Mouse (Mus musculus) embryonic facial prominence, embryonic 15.5 days (tissue): ENCODE data around the gene Anks1b. TPM values are rescaled to one million over a fixed set of nuclear protein-coding genes. Genes with fewer than 3 reads are reported as not detected.
A peak's percentile ranks its signal among the peaks of the same experiment; 100 is the strongest.

Source experiments
- ATAC-seq: fragments of 200-750 bp; cut with Nextera tagmentation; 2 replicates; pipeline ENCODE4 v1.8.0; 2017; ENCODE audit warnings: low read depth, moderate TSS enrichment; ENCODE audit not compliant: insufficient number of reproducible peaks, low FRiP score, low TSS enrichment
- H3K27ac ChIP-seq: fragments of 300-500 bp; sonication (generic); replicated peaks from 2 replicates; pipeline ENCODE4 v1.5.1; 2015; ENCODE audit warnings: mild to moderate bottlenecking, inconsistent platforms
- H3K27me3 ChIP-seq: fragments of 300-500 bp; sonication (generic); 2 replicates; pipeline ENCODE4 v1.6.1; 2015; ENCODE audit warnings: inconsistent platforms
- H3K36me3 ChIP-seq: fragments of 300-500 bp; sonication (generic); 2 replicates; pipeline ENCODE4 v1.6.1; 2015; ENCODE audit warnings: mild to moderate bottlenecking, inconsistent platforms
- H3K4me1 ChIP-seq: fragments of 300-500 bp; sonication (generic); 2 replicates; pipeline ENCODE4 v1.6.1; 2015; ENCODE audit warnings: inconsistent platforms
- H3K4me2 ChIP-seq: fragments of 300-500 bp; sonication (generic); replicated peaks from 2 replicates; pipeline ENCODE4 v1.6.1; 2015; ENCODE audit warnings: mild to moderate bottlenecking, inconsistent platforms
- H3K4me3 ChIP-seq: fragments of 300-500 bp; sonication (generic); replicated peaks from 2 replicates; pipeline ENCODE4 v1.5.1; 2015; ENCODE audit warnings: mild to moderate bottlenecking, inconsistent platforms
- H3K9ac ChIP-seq: fragments of 300-500 bp; sonication (generic); 2 replicates; pipeline ENCODE4 v1.6.1; 2015; ENCODE audit warnings: inconsistent platforms
- H3K9me3 ChIP-seq: fragments of 300-500 bp; sonication (generic); replicated peaks from 2 replicates; pipeline ENCODE4 v1.6.1; 2016; ENCODE audit warnings: inconsistent platforms
- WGBS: fragments of 180-500 bp; shearing (Covaris S2); methylation state at CpG from one replicate; pipeline ENCODE4 v1.1.7; 2015; 5-methylcytosine and 5-hydroxymethylcytosine counted together
- polyA plus RNA-seq: library from polyadenylated mRNA; unstranded; fragments of >200 nt; fragmentation: Nextera tagmentation; extraction: Ambion mirVana; gene quantifications from 2 replicates; pipeline ENCODE4 v1.2.1, GENCODE M21; 2015

Gene Anks1b
- polyA plus RNA-seq = 2.0 and 2.1 TPM in 2 replicates

DNA sequence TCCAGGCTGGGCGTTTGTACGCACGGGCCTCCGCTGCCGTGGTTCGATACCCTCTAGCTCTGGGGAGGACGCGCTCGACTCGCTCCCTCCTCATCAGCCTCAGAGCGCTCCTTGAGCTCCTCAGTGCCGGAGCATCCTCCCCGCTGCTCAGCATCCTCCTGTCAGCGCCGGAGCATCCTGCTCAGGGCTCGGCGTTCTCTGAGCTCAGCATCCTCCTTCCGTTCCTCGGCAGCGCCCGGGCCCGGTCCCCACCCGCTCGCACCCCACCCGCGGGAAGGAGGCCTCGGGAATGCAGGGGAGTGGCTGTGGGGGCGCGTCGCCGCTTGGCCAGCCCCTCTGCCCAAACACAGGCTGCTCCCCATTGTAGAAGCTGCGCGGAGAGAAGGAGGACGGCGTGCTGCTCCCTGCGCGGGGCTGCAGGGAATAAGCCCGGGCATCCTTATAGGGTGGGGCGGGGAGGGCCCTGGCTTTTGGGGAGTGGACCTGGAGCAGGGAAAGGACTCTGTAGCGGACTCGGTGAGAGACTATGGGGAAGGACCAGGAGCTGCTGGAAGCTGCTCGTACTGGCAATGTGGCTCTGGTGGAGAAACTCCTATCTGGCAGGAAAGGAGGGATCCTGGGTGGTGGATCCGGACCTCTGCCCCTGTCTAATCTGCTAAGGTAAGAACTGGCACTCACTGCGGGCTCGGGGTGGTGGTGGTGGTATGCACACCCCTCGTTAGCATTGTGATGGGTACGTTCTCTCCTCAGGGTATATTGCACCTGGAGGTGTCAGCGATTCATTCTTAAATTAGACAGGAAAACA, at the start of gene Anks1b:
Gene Anks1b, plus strand, starts transcription at position 364 of the 805 bp plus-strand sequence.
- Histone ChIP-seq H3K4me2 (peak within 1 kb of the TSS; percentile 96), H3K27ac (no peak within 1 kb of the TSS), H3K4me3 (peak within 1 kb of the TSS; percentile 59), H3K36me3 (no peaks in the 10 kb centered on the region), H3K9ac (0 out of 2 replicates have a peak within 1 kb of the TSS, but pooled peaks have one; percentile 21), H3K9me3 (no peaks in the 10 kb centered on the region), H3K27me3 (peaks cover 17% of the 10 kb centered on the region), H3K4me1 (0 out of 2 replicates have a peak, but pooled peaks cover 10% of the 10 kb centered on the region)
- ATAC-seq = peak; percentile 76
- under 1% methylated on average over 48 of the region's 48 CpGs for WGBS

DNA sequence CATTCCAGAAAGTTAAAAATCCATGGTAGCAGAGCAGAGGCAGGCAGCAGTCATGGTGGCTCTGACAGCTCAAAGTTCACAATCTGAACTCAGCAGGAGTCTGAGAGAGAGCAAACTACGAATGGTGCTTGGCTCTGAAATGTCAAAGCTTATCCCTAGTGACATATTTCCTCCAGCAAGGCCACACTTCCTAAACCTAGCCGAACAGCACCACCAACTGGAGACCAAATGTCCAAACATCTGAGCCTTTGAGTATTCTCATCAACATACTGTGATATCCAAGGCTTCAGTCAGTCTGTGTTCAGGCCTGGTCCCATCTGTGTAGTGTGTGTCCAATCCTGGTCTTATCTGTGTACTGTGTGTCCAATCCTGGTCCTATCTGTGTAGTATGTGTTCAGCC, 49.4 kb upstream of the Anks1b start:
- ATAC-seq = no peak
- no peak overlapping the region for H3K9ac ChIP-seq
- H3K9me3 ChIP-seq = no peaks in the 10 kb centered on the region
- 32% methylated on average over 2 of the region's 2 CpGs for WGBS
- no peaks in the 10 kb centered on the region for H3K4me1 ChIP-seq
- no peak overlapping the region for H3K4me3 ChIP-seq
- H3K27me3 ChIP-seq = no peaks in the 10 kb centered on the region
- H3K4me2 ChIP-seq = no peak overlapping the region
- H3K36me3 ChIP-seq = no peaks in the 10 kb centered on the region; the same call in 1 of the 2 replicates
- no peak overlapping the region for H3K27ac ChIP-seq

DNA sequence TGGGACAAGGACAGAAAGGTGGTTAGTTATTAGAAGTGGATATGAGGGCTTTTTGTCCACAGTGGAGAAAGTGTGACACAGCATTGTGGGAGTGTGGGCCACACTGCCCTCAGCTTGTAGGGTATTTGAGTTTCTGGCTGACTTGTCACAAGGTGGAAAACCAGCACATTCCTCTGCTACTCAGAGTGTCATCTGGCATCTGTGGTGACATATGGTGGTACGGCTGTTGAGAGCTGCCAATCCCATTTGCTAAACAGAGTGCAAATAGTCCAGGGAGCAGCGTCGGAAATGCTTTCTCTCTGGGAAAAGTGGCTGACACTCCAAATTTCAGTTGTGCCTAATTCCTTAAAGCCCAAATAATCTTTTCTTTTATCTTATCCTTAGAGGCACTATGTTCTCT, 46.4 kb upstream of the Anks1b start:
- ATAC-seq = no peak
- H3K4me3 ChIP-seq = no peak overlapping the region
- 55% methylated on average over 3 of the region's 3 CpGs for WGBS
- no peaks in the 10 kb centered on the region for H3K9me3 ChIP-seq
- no peak overlapping the region for H3K4me2 ChIP-seq
- H3K27ac ChIP-seq = no peak overlapping the region
- H3K27me3 ChIP-seq = no peaks in the 10 kb centered on the region
- no peaks in the 10 kb centered on the region for H3K4me1 ChIP-seq
- no peak overlapping the region for H3K9ac ChIP-seq
- no peaks in the 10 kb centered on the region for H3K36me3 ChIP-seq

GRCm38 (mm10) chr10:89832334-89832733, 41.0 kb upstream of the Anks1b start:
- Histone ChIP-seq H3K27ac (no peak overlapping the region), H3K4me3 (no peak overlapping the region), H3K9me3 (no peaks in the 10 kb centered on the region), H3K36me3 (no peaks in the 10 kb centered on the region), H3K4me1 (no peaks in the 10 kb centered on the region), H3K27me3 (no peaks in the 10 kb centered on the region), H3K9ac (no peak overlapping the region), H3K4me2 (no peak overlapping the region)
- no peak for ATAC-seq
- WGBS = 65% methylated on average over 4 of the region's 4 CpGs

DNA sequence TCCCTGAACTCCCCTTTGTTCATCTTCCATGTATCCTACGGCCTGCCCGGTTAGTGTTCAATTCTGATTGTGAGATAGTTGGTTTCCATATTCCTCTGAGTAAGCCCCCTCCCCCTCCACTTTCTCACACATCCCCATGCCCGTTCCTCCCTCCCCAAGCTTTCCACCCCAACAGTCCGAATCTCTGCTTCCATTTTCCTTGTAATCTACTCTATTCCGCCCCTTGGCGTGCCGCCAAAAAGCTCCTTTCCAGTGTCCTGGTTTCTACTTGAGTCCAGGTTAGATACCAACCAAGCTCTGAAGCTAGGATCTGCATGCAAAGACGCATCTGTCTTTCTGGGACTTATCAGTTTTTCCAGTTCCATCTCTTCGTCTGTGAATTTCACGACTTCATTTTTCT, 40.1 kb upstream of the Anks1b start:
- no peaks in the 10 kb centered on the region for H3K36me3 ChIP-seq
- no peak for ATAC-seq
- WGBS = 82% methylated on average over 10 of the region's 10 CpGs

GRCm38 (mm10) chr10:89837476-89837875, 35.8 kb upstream of the Anks1b start:
- Histone ChIP-seq H3K4me1 (no peaks in the 10 kb centered on the region), H3K27ac (no peak overlapping the region), H3K27me3 (no peaks in the 10 kb centered on the region), H3K4me3 (no peak overlapping the region), H3K9ac (no peak overlapping the region), H3K9me3 (no peaks in the 10 kb centered on the region), H3K36me3 (no peaks in the 10 kb centered on the region), H3K4me2 (no peak overlapping the region)
- no peak for ATAC-seq
- WGBS = 39% methylated on average over 3 of the region's 3 CpGs

More for the DNA sequence above, 40.1 kb upstream of the Anks1b start:
- Histone ChIP-seq H3K4me1 (no peaks in the 10 kb centered on the region), H3K27me3 (no peaks in the 10 kb centered on the region), H3K4me2 (no peak overlapping the region), H3K4me3 (no peak overlapping the region), H3K9ac (no peak overlapping the region), H3K27ac (no peak overlapping the region), H3K9me3 (no peaks in the 10 kb centered on the region)

GRCm38 (mm10) chr10:89838834-89839233, 34.5 kb upstream of the Anks1b start:
- Histone ChIP-seq H3K27ac (no peak overlapping the region), H3K4me2 (no peak overlapping the region), H3K4me1 (no peaks in the 10 kb centered on the region), H3K4me3 (no peak overlapping the region), H3K9ac (no peak overlapping the region), H3K27me3 (no peaks in the 10 kb centered on the region), H3K9me3 (no peaks in the 10 kb centered on the region), H3K36me3 (no peaks in the 10 kb centered on the region)
- no peak for ATAC-seq
- 79% methylated on average over 3 of the region's 3 CpGs for WGBS

DNA sequence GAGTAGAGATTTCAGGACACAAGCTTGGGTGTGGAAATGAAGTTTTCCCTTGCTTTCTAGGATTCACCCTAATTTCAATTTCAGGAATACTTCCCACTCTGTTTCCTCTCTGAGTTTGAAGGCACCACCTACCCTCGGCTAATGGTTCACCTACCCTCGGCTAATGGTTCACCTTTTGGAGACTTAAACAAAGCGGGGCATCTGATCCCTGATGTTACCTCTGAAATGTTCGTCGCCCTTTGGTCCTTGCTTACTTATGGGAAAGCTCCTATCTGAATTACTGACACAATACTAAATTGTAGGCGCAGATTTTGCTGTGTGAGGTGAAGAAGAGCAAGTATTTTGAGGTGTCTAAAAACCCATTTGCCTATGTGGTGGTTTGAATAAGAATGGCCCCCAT, 22.4 kb upstream of the Anks1b start:
- no peak overlapping the region for H3K27ac ChIP-seq
- no peak overlapping the region for H3K4me3 ChIP-seq
- 89% methylated on average over 6 of the region's 6 CpGs for WGBS
- no peak for ATAC-seq
- H3K4me1 ChIP-seq = no peaks in the 10 kb centered on the region
- no peak overlapping the region for H3K9ac ChIP-seq
- no peaks in the 10 kb centered on the region for H3K9me3 ChIP-seq
- no peaks in the 10 kb centered on the region for H3K36me3 ChIP-seq
- H3K27me3 ChIP-seq = no peaks in the 10 kb centered on the region
- no peak overlapping the region for H3K4me2 ChIP-seq

- no peak overlapping the region for H3K27ac ChIP-seq
- no peaks in the 10 kb centered on the region for H3K27me3 ChIP-seq
- H3K36me3 ChIP-seq = no peaks in the 10 kb centered on the region
- H3K4me1 ChIP-seq = 0 out of 2 replicates have a peak, but pooled peaks cover 3% of the 10 kb centered on the region
- WGBS = 38% methylated on average over 5 of the region's 5 CpGs
- no peak for ATAC-seq
- no peak overlapping the region for H3K4me2 ChIP-seq
- no peak overlapping the region for H3K4me3 ChIP-seq
- H3K9me3 ChIP-seq = no peaks in the 10 kb centered on the region
- H3K9ac ChIP-seq = no peak overlapping the region
These were observed 17.9 kb upstream of the Anks1b start for GRCm38 (mm10) chr10:89855251-89855875.

GRCm38 (mm10) chr10:89856286-89856685, 17.0 kb upstream of the Anks1b start:
- Histone ChIP-seq H3K4me3 (no peak overlapping the region), H3K4me1 (0 out of 2 replicates have a peak, but pooled peaks cover 3% of the 10 kb centered on the region), H3K36me3 (no peaks in the 10 kb centered on the region), H3K27me3 (no peaks in the 10 kb centered on the region), H3K4me2 (no peak overlapping the region), H3K27ac (no peak overlapping the region), H3K9ac (no peak overlapping the region), H3K9me3 (no peaks in the 10 kb centered on the region)
- no peak for ATAC-seq
- 85% methylated on average over 7 of the region's 7 CpGs for WGBS

- no peak overlapping the region for H3K4me3 ChIP-seq
- WGBS = 72% methylated on average over 4 of the region's 4 CpGs
- no peak overlapping the region for H3K27ac ChIP-seq
- peaks cover 3% of the 10 kb centered on the region for H3K27me3 ChIP-seq
- no peaks in the 10 kb centered on the region for H3K9me3 ChIP-seq
- H3K36me3 ChIP-seq = no peaks in the 10 kb centered on the region
- no peak overlapping the region for H3K4me2 ChIP-seq
- ATAC-seq = no peak
- H3K4me1 ChIP-seq = 0 out of 2 replicates have a peak, but pooled peaks cover 2% of the 10 kb centered on the region
- H3K9ac ChIP-seq = no peak overlapping the region
These were observed 5.1 kb upstream of the Anks1b start for GRCm38 (mm10) chr10:89868211-89868610.
